ENCODE assay signal across 8 mouse cellular contexts in the genomic region with DNA sequence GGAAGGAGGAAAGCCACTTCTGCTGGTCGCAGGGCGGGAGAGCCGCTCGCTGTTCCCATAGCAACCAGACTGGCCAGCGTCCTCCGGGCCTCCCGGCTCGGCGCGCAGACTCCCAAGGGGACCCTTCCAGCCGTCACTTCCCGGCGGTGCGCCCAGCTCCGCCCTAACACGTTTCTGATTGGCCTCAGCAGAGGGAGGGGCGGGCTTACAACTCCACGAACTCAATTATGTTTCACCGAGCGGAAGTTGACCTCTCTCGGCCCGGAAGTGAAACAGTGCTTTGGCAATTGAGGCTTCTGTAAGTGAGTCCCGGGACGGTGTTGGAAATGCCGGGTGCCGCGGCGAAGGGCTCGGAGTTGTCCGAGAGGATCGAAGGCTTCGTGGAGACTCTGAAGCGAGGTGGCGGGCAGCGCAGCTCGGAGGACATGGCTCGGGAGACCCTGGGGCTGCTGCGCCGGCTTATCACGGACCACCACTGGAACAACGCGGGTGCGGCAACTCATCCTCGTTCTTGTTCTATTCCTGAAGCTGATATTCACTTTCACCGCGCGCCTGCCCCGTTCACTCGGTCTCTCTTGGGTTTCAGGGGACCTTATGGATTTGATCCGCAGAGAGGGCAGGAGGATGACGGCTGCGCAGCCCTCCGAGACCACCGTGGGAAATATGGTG. TPM values are rescaled to one million over a fixed set of nuclear protein-coding genes. Genes with fewer than 3 reads are reported as not detected.
DNase-seq lines count a peak whose midpoint lies in the region; ATAC-seq lines count a peak whose summit lies in the region.

A gene (plus strand): TSS at position 246 of the 669 bp plus-strand sequence.

- H3K9me3 ChIP-seq in forebrain, embryonic 11.5 days (ENCODE audit: control insufficient read depth, low read length) = no peaks in the 10 kb centered on the region
- no peaks in the 10 kb centered on the region for H3K9me3 ChIP-seq in heart, embryonic 16.5 days (replicated peaks; ENCODE audit: control insufficient read depth, low read length)
- no peaks in the 10 kb centered on the region for H3K9me3 ChIP-seq in liver, embryonic 15.5 days (replicated peaks)
- H3K9me3 ChIP-seq in neural tube, embryonic 12.5 days = no peaks in the 10 kb centered on the region

- H3K9ac ChIP-seq in forebrain, embryonic 11.5 days (ENCODE audit: low read length) = peak within 1 kb of the TSS; percentile 64
- H3K9ac ChIP-seq in heart, embryonic 16.5 days (ENCODE audit: low read length) = peak within 1 kb of the TSS; percentile 84
- peak within 1 kb of the TSS; percentile 84 for H3K9ac ChIP-seq in liver, embryonic 15.5 days
- H3K9ac ChIP-seq in neural tube, embryonic 12.5 days = peak within 1 kb of the TSS; percentile 73

- H3K4me1 ChIP-seq in forebrain, embryonic 11.5 days (replicated peaks; ENCODE audit: control insufficient read depth, insufficient read depth, low read length) = peaks cover 2% of the 10 kb centered on the region; the same call in 1 of the 2 replicates
- H3K4me1 ChIP-seq in heart, embryonic 16.5 days (ENCODE audit: control insufficient read depth, insufficient read depth, low read length) = peaks cover 16% of the 10 kb centered on the region
- H3K4me1 ChIP-seq in liver, embryonic 15.5 days (replicated peaks) = peaks cover 27% of the 10 kb centered on the region
- peaks cover 18% of the 10 kb centered on the region for H3K4me1 ChIP-seq in neural tube, embryonic 12.5 days

- H3K4me3 ChIP-seq in forebrain, embryonic 11.5 days (ENCODE audit: low read depth, low read length) = peak within 1 kb of the TSS; percentile 68
- peak within 1 kb of the TSS; percentile 94 for H3K4me3 ChIP-seq in heart, embryonic 16.5 days (ENCODE audit: low read length)
- H3K4me3 ChIP-seq in liver, embryonic 15.5 days (replicated peaks) = peak within 1 kb of the TSS; percentile 97
- H3K4me3 ChIP-seq in neural tube, embryonic 12.5 days = peak within 1 kb of the TSS; percentile 80

- ATAC-seq in forebrain, embryonic 11.5 days (replicated peaks; ENCODE audit: low FRiP score) = peak; percentile 100
- ATAC-seq in heart, embryonic 16.5 days (replicated peaks; ENCODE audit: extremely low read depth, insufficient read depth, low FRiP score) = peak; percentile 100
- ATAC-seq in liver, embryonic 15.5 days (ENCODE audit: insufficient read depth) = peak; percentile 100
- peak; percentile 99 for ATAC-seq in neural tube, embryonic 12.5 days (ENCODE audit: low FRiP score, low read depth)

- no peaks in the 10 kb centered on the region for H3K27me3 ChIP-seq in forebrain, embryonic 11.5 days (ENCODE audit: control insufficient read depth, insufficient read depth, low read length)
- no peaks in the 10 kb centered on the region for H3K27me3 ChIP-seq in heart, embryonic 16.5 days (ENCODE audit: control insufficient read depth, insufficient read depth, low read length)
- no peaks in the 10 kb centered on the region for H3K27me3 ChIP-seq in liver, embryonic 15.5 days
- H3K27me3 ChIP-seq in neural tube, embryonic 12.5 days (replicated peaks) = no peaks in the 10 kb centered on the region

- DNase-seq in CD8-positive naive resting alpha-beta T cell, adult 2 months (ENCODE audit: low read depth in 2 of 2, low spot score in 2 of 2) = peak; percentile 84 to 88
- peak; percentile 97 for DNase-seq in c-Kit-positive CD71-negative TER-119-negative erythroid progenitor cells, embryonic 14.5 days (ENCODE audit: low read depth)
- peak; percentile 99 for DNase-seq in forebrain, embryonic 11.5 days (ENCODE audit: low spot score)
- DNase-seq in kidney, postnatal 36 days = peak; percentile 99
- DNase-seq in telencephalon, adult 2 months (ENCODE audit: low read depth, low spot score) = peak; percentile 97

- WGBS in forebrain, embryonic 11.5 days = under 1% methylated on average over 54 of the region's 54 CpGs
- WGBS in heart, embryonic 16.5 days = under 1% methylated on average over 54 of the region's 54 CpGs
- WGBS in liver, embryonic 15.5 days (ENCODE audit: insufficient replicate concordance) = under 1% methylated on average over 54 of the region's 54 CpGs
- under 1% methylated on average over 54 of the region's 54 CpGs for WGBS in neural tube, embryonic 12.5 days

- peak within 1 kb of the TSS; percentile 73 for H3K4me2 ChIP-seq in forebrain, embryonic 11.5 days (ENCODE audit: low read depth, low read length, severe bottlenecking)
- peak within 1 kb of the TSS; percentile 90 for H3K4me2 ChIP-seq in heart, embryonic 16.5 days (ENCODE audit: low read depth, low read length)
- H3K4me2 ChIP-seq in liver, embryonic 15.5 days = peak within 1 kb of the TSS; percentile 91
- H3K4me2 ChIP-seq in neural tube, embryonic 12.5 days (replicated peaks) = peak within 1 kb of the TSS; percentile 98

- H3K27ac ChIP-seq in forebrain, embryonic 11.5 days (ENCODE audit: low read depth, low read length) = no peak within 1 kb of the TSS
- peak within 1 kb of the TSS; percentile 78 for H3K27ac ChIP-seq in heart, embryonic 16.5 days (ENCODE audit: low read length)
- H3K27ac ChIP-seq in liver, embryonic 15.5 days (replicated peaks) = peak within 1 kb of the TSS; percentile 81
- H3K27ac ChIP-seq in neural tube, embryonic 12.5 days = no peak within 1 kb of the TSS

- H3K36me3 ChIP-seq in forebrain, embryonic 11.5 days (ENCODE audit: control insufficient read depth, insufficient read depth, low read length) = peaks cover 5% of the 10 kb centered on the region; the same call in 1 of the 2 replicates
- H3K36me3 ChIP-seq in heart, embryonic 16.5 days (ENCODE audit: control insufficient read depth, insufficient read depth) = peaks cover 22% of the 10 kb centered on the region
- H3K36me3 ChIP-seq in liver, embryonic 15.5 days (replicated peaks) = peaks cover 36% of the 10 kb centered on the region
- peaks cover 33% of the 10 kb centered on the region for H3K36me3 ChIP-seq in neural tube, embryonic 12.5 days

RNA-seq across cellular contexts. Expression of the gene that starts here (rescaled TPM):
- polyA plus RNA-seq in forebrain, embryonic 11.5 days (2014; fragmentation: Nextera tagmentation; extraction: Ambion mirVana) = 98.9 and 109 TPM in 2 replicates
- polyA plus RNA-seq in heart, embryonic 16.5 days (2015; fragmentation: Nextera tagmentation; extraction: Ambion mirVana) = 57.6 and 68.6 TPM in 2 replicates
- polyA plus RNA-seq in liver, embryonic 15.5 days (2015; fragmentation: Nextera tagmentation; extraction: Ambion mirVana) = 34.9 and 36.4 TPM in 2 replicates
- 92.5 and 107 TPM in 2 replicates for polyA plus RNA-seq in neural tube, embryonic 12.5 days (2016; fragmentation: Nextera tagmentation; extraction: Ambion mirVana)

Comparison
In these comparisons a context has a peak if more than half of its experiments do, and no peak if none do; other contexts are left out.
1. H3K27ac ChIP-seq: peak in heart, embryonic 16.5 days (single experiment) and liver, embryonic 15.5 days (single experiment); none in forebrain, embryonic 11.5 days (single experiment) and neural tube, embryonic 12.5 days (single experiment).
2. Peak in every context shown above with its lines, with median percentiles within 50 percentile points of each other: DNase-seq, ATAC-seq, H3K4me2 ChIP-seq, H3K4me3 ChIP-seq and H3K9ac ChIP-seq.